Mouse (Mus musculus) midbrain, embryonic 15.5 days (tissue): ENCODE results near the gene Tango6. TPM values are rescaled to one million over a fixed set of nuclear protein-coding genes. Genes with fewer than 3 reads are reported as not detected.
A peak's percentile ranks its signal among the peaks of the same experiment; 100 is the strongest.

Experiments used
- ATAC-seq: fragments of 200-750 bp; cut with Nextera tagmentation; replicated peaks from 2 replicates; pipeline ENCODE4 v1.8.0; 2017; ENCODE audit warnings: moderate TSS enrichment
- H3K27ac ChIP-seq: fragments of 300-500 bp; sonication (generic); 2 replicates; pipeline ENCODE4 v1.5.1; 2015; ENCODE audit warnings: mild to moderate bottlenecking, inconsistent platforms
- H3K27me3 ChIP-seq: fragments of 300-500 bp; sonication (generic); replicated peaks from 2 replicates; pipeline ENCODE4 v1.6.1; 2015; ENCODE audit warnings: inconsistent platforms
- H3K36me3 ChIP-seq: fragments of 300-500 bp; sonication (generic); replicated peaks from 2 replicates; pipeline ENCODE4 v1.6.1; 2015; ENCODE audit warnings: inconsistent platforms
- H3K4me1 ChIP-seq: fragments of 300-500 bp; sonication (generic); 2 replicates; pipeline ENCODE4 v1.6.1; 2015; ENCODE audit warnings: inconsistent platforms
- H3K4me2 ChIP-seq: fragments of 300-500 bp; sonication (generic); 2 replicates; pipeline ENCODE4 v1.6.1; 2015; ENCODE audit warnings: inconsistent platforms, mild to moderate bottlenecking, moderate library complexity
- H3K4me3 ChIP-seq: fragments of 300-500 bp; sonication (generic); 2 replicates; pipeline ENCODE4 v1.5.1; 2015; ENCODE audit warnings: mild to moderate bottlenecking, inconsistent platforms
- H3K9ac ChIP-seq: fragments of 300-500 bp; sonication (generic); 2 replicates; pipeline ENCODE4 v1.6.1; 2015; ENCODE audit warnings: mild to moderate bottlenecking, inconsistent platforms
- H3K9me3 ChIP-seq: fragments of 300-500 bp; sonication (generic); 2 replicates; pipeline ENCODE4 v1.6.1; 2016; ENCODE audit warnings: inconsistent platforms
- WGBS: fragments of 180-500 bp; shearing (Covaris S2); methylation state at CpG from one replicate; pipeline ENCODE4 v1.1.7; 2015; ENCODE audit warnings: mixed read lengths; 5-methylcytosine and 5-hydroxymethylcytosine counted together
- polyA plus RNA-seq: library from polyadenylated mRNA; unstranded; fragments of >200 nt; fragmentation: Nextera tagmentation; extraction: Ambion mirVana; gene quantifications from 2 replicates; pipeline ENCODE4 v1.2.1, GENCODE M21; 2015

Tango6 gene
- 6.4 and 6.8 TPM in 2 replicates for polyA plus RNA-seq

DNA sequence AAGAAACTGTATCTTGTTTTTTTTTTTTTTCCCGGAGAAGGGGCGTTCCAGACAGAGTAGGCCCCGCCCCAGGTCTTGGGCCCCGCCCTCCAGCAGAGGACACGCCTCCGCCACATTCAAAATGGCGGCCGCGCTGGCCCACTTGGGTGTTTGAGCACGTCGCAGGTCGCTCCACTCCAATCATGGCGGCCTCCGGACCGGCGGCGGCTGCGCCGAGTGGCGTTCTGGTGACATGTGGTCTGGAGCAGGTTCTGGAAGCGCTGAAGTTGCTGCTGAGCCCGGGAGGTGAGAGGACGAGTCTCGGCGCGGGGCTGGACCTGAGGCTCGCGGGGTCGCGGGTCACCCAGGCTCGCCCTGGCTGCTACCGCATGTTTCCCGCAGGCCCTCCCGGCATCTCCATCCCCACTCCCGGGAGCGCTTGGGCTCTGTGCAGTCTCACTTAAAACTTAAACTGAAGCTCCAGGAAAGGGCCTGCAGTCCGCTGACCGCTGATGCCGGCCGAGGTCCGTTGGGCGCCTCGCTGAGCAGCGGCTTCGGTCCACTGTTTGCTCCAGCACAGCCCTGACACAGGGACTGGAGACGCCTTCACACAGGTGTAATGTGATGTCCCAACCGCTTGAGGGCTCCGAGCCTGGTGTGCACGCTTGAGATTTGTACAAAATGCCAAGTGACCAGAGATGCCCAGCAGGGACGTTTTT, at the start of gene Tango6:
TSS of gene Tango6 (plus strand) at position 98 of the 698 bp plus-strand sequence.
- Histone ChIP-seq H3K36me3 (no peaks in the 10 kb centered on the region), H3K4me2 (peak within 1 kb of the TSS; percentile 59), H3K9ac (peak within 1 kb of the TSS; percentile 72), H3K27me3 (no peaks in the 10 kb centered on the region), H3K4me3 (peak within 1 kb of the TSS; percentile 63), H3K27ac (peak within 1 kb of the TSS; percentile 94), H3K9me3 (no peaks in the 10 kb centered on the region), H3K4me1 (no peaks in the 10 kb centered on the region)
- WGBS, result under 1% methylated on average over 50 of the region's 50 CpGs
- peak; percentile 95 for ATAC-seq

DNA sequence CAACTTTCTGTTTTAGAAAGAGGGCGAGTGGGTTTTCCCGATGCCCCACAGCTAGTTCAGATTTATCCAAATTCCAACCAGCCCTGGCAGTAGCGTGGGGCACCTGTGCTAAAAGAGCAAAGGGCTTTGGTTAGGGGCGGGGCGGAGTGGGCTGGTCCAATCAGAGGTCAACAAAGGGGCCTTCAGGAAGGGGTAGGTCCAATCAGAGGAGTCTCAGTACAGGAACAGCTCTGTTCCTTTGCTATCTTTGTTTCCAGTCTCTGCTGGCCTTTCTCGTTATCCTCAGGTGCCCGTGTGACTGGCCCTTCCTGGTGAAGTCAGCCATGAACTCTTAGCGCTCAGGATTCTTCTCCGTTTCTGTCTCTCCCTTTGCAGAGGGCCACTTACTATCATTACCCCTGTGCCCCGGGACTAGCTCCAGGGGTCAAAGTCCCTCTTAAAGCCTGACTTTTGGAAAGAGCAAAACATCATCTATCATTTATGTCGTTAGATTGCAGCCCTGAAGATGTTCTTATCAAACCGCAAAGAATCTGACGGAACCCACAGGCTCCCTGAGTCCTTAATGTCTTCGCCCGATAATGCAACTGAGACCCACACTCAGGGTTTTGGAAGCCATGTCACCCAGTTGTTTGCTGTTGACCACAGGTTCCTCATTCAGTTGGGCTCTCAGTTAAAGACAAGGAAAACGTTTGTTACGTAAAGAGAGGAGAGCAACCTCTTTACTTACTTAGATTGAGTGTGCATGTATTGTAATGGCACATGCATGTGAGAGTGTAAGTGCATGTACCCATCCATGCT, 49.3 kb upstream of the Tango6 start:
- ATAC-seq, result no peak
- 73% methylated on average over 17 of the region's 17 CpGs for WGBS

GRCm38 (mm10) chr8:106635284-106635683, 47.6 kb upstream of the Tango6 start:
- ATAC-seq, result no peak
- WGBS, result 46% methylated on average over 5 of the region's 5 CpGs
- no peak overlapping the region for H3K4me2 ChIP-seq

More for the DNA sequence above, 49.3 kb upstream of the Tango6 start:
- Histone ChIP-seq H3K27me3 (no peaks in the 10 kb centered on the region), H3K4me2 (no peak overlapping the region), H3K4me1 (no peaks in the 10 kb centered on the region), H3K27ac (no peak overlapping the region), H3K4me3 (no peak overlapping the region), H3K36me3 (no peaks in the 10 kb centered on the region), H3K9ac (no peak overlapping the region), H3K9me3 (no peaks in the 10 kb centered on the region)

DNA sequence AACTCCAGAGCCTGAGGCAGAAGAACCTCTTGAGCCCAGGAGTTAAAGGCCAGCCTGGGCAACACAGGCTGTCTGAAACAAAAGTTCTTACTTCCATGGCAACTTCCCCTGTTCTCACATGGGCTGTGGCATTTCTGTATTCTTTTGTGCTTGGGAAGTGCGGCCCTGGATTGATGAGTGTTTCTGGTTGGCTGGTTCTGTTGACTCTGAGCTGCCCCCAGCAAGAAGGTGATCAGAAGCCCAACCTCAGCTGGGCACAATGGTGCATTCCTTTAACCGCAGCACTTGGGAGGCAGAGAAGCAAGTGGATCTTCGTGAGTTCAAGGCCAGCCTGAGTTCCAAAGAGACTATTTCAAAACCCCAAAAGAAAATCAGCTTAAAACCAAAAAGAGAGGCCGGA, 45.4 kb upstream of the Tango6 start:
- no peak overlapping the region for H3K27ac ChIP-seq
- H3K9ac ChIP-seq, result no peak overlapping the region
- ATAC-seq, result no peak
- WGBS, result 65% methylated on average over 4 of the region's 4 CpGs
- no peak overlapping the region for H3K4me2 ChIP-seq
- no peaks in the 10 kb centered on the region for H3K4me1 ChIP-seq
- H3K27me3 ChIP-seq, result no peaks in the 10 kb centered on the region
- no peaks in the 10 kb centered on the region for H3K36me3 ChIP-seq
- H3K9me3 ChIP-seq, result no peaks in the 10 kb centered on the region
- H3K4me3 ChIP-seq, result no peak overlapping the region

More at GRCm38 (mm10) chr8:106635284-106635683, 47.6 kb upstream of the Tango6 start:
- no peaks in the 10 kb centered on the region for H3K36me3 ChIP-seq
- H3K4me3 ChIP-seq, result no peak overlapping the region
- H3K9ac ChIP-seq, result no peak overlapping the region
- no peaks in the 10 kb centered on the region for H3K9me3 ChIP-seq
- H3K4me1 ChIP-seq, result no peaks in the 10 kb centered on the region
- no peaks in the 10 kb centered on the region for H3K27me3 ChIP-seq
- H3K27ac ChIP-seq, result no peak overlapping the region

DNA sequence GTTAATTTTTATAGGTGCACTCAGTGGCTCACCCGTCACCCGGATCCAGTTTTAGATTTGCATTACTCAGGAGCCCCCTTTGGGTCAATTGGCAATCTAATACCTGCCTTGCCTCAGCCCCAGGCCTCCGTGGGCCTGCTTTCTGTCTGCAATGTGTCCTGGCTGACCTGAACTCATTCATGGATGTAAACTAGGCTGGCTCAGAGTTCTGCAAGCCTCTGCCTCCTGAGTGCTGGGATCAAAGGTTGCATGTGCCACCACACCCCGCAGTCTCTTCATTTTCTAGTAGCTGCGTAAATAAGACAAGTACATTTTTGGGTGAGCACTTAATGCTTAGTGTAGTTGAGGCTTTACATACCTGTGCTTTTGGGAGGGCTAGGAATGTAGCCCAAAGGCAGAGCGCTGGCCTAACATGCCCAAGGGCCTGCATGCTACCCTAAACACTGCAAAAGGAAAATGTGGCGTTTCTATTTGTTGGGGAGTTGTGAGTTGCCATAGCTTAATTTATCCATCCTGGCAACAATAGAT, 44.0 kb upstream of the Tango6 start:
- H3K27me3 ChIP-seq, result no peaks in the 10 kb centered on the region
- WGBS, result 91% methylated on average over 7 of the region's 7 CpGs
- no peak overlapping the region for H3K27ac ChIP-seq
- no peaks in the 10 kb centered on the region for H3K36me3 ChIP-seq
- H3K4me3 ChIP-seq, result no peak overlapping the region
- H3K4me2 ChIP-seq, result no peak overlapping the region
- ATAC-seq, result no peak
- no peak overlapping the region for H3K9ac ChIP-seq
- no peaks in the 10 kb centered on the region for H3K9me3 ChIP-seq
- no peaks in the 10 kb centered on the region for H3K4me1 ChIP-seq

DNA sequence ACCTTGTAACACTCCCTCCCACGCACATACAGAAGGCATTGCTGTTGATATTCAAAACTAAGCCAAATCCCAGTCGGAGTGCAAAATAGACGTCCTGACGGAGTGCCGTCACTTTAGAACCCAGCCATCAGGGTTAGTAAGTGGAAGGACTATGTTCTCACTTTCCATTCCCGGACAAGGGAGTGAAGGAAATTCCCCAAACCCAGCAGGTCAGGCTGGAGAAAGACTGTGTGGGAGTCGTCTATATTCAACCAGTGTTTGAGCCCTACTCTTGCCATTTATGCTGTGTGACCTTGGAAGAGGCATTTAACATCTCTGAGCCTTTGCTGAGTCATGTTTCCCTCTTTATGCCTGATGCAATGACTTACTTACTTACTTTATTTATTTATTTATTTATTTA, 42.7 kb upstream of the Tango6 start:
- H3K4me2 ChIP-seq, result no peak overlapping the region
- no peaks in the 10 kb centered on the region for H3K27me3 ChIP-seq
- no peak overlapping the region for H3K27ac ChIP-seq
- no peak overlapping the region for H3K9ac ChIP-seq
- no peak overlapping the region for H3K4me3 ChIP-seq
- ATAC-seq, result no peak
- no peaks in the 10 kb centered on the region for H3K9me3 ChIP-seq
- no peaks in the 10 kb centered on the region for H3K36me3 ChIP-seq
- no peaks in the 10 kb centered on the region for H3K4me1 ChIP-seq
- WGBS, result 86% methylated on average over 7 of the region's 7 CpGs

DNA sequence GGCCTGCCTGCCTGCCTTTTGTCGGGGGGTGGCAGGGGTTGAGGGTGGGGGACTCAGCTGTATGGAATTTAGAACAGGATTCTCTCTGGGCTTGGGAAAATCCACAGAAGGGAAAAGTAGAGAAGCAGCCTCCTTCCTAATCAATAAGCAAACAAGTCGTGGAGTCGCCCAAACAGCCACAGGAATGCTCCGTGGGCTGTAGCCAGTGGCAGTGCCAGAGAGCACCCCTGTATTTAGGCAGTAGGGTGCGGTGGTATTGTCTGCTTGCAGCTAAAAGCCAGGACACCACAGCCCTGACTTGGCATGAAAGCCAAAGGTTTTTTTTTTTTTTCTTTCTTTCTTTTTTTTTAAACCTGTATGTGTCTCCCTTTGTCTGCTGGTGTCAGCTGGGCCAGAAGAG, 41.9 kb upstream of the Tango6 start:
- Histone ChIP-seq H3K9me3 (no peaks in the 10 kb centered on the region), H3K27ac (no peak overlapping the region), H3K9ac (no peak overlapping the region), H3K4me3 (no peak overlapping the region), H3K36me3 (no peaks in the 10 kb centered on the region), H3K4me1 (no peaks in the 10 kb centered on the region), H3K4me2 (no peak overlapping the region), H3K27me3 (no peaks in the 10 kb centered on the region)
- WGBS, result 83% methylated on average over 5 of the region's 5 CpGs
- ATAC-seq, result no peak

GRCm38 (mm10) chr8:106642172-106642571, 40.7 kb upstream of the Tango6 start:
- no peak for ATAC-seq
- Histone ChIP-seq H3K27ac (no peak overlapping the region), H3K9me3 (no peaks in the 10 kb centered on the region), H3K36me3 (no peaks in the 10 kb centered on the region), H3K4me1 (no peaks in the 10 kb centered on the region), H3K9ac (no peak overlapping the region), H3K4me3 (no peak overlapping the region), H3K4me2 (no peak overlapping the region), H3K27me3 (no peaks in the 10 kb centered on the region)
- WGBS, result 74% methylated on average over 2 of the region's 2 CpGs

DNA sequence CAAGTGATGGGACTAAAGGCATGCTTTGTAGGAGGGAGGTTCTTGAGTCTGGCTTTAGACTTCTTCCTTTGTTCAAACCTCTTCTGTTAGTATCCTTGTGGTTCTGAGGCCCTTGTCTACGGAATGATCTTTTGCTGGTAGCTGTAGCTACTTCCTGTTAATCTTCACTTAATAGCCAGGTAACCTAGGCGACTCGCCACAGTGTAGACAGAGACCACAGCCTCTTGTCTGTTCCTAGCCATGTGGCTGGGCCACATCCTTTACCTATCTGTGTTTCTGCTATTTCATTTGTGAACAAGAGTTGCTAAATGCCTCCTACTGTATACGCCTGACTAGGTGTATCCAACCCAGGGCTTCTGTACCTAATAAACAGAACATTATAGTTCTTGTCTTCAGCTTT, 39.8 kb upstream of the Tango6 start:
- Histone ChIP-seq H3K9ac (no peak overlapping the region), H3K9me3 (no peaks in the 10 kb centered on the region), H3K36me3 (no peaks in the 10 kb centered on the region), H3K4me1 (no peaks in the 10 kb centered on the region), H3K4me2 (no peak overlapping the region), H3K27ac (no peak overlapping the region), H3K27me3 (no peaks in the 10 kb centered on the region), H3K4me3 (no peak overlapping the region)
- WGBS, result 91% methylated on average over 4 of the region's 4 CpGs
- no peak for ATAC-seq

DNA sequence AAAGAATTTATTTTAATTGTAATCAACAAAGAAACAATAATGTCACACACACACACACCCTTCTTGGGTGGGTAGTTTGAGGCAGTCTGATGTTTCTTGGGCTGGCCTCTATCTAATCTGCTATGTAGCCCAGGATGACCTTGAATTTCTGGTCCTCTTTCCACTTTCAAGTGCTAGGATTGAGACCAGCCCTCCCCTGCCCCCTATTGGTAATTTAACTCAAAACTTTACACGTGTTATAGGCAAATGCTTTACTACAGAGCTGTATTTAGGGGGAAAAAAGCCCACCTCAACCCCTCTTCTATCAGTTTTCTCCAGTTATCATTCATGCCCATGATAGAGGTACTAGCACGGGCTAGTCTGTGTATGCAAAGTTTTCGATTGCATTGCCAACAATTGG, 37.9 kb upstream of the Tango6 start:
- ATAC-seq, result no peak

GRCm38 (mm10) chr8:106646153-106646552, 36.7 kb upstream of the Tango6 start:
- Histone ChIP-seq H3K4me2 (no peak overlapping the region), H3K9ac (no peak overlapping the region), H3K4me3 (no peak overlapping the region), H3K4me1 (no peaks in the 10 kb centered on the region), H3K36me3 (no peaks in the 10 kb centered on the region), H3K27ac (no peak overlapping the region), H3K27me3 (no peaks in the 10 kb centered on the region), H3K9me3 (no peaks in the 10 kb centered on the region)
- WGBS, result 92% methylated on average over 2 of the region's 2 CpGs
- ATAC-seq, result no peak

More for the DNA sequence above, 37.9 kb upstream of the Tango6 start:
- H3K9ac ChIP-seq, result no peak overlapping the region
- no peak overlapping the region for H3K4me3 ChIP-seq
- H3K27me3 ChIP-seq, result no peaks in the 10 kb centered on the region
- no peak overlapping the region for H3K27ac ChIP-seq
- H3K9me3 ChIP-seq, result no peaks in the 10 kb centered on the region
- WGBS, result 80% methylated on average over 3 of the region's 3 CpGs
- no peaks in the 10 kb centered on the region for H3K36me3 ChIP-seq
- no peaks in the 10 kb centered on the region for H3K4me1 ChIP-seq
- H3K4me2 ChIP-seq, result no peak overlapping the region

- ATAC-seq, result no peak
- no peaks in the 10 kb centered on the region for H3K27me3 ChIP-seq
- WGBS, result 81% methylated on average over 5 of the region's 5 CpGs
- H3K4me1 ChIP-seq, result no peaks in the 10 kb centered on the region
- no peaks in the 10 kb centered on the region for H3K36me3 ChIP-seq
- no peak overlapping the region for H3K27ac ChIP-seq
- H3K9ac ChIP-seq, result no peak overlapping the region
- no peaks in the 10 kb centered on the region for H3K9me3 ChIP-seq
- no peak overlapping the region for H3K4me3 ChIP-seq
- H3K4me2 ChIP-seq, result no peak overlapping the region
These were observed 36.1 kb upstream of the Tango6 start for GRCm38 (mm10) chr8:106646731-106647130.
